Mouse (Mus musculus) C2C12 (cell line): ENCODE data around the gene Rbms3. TPM values are rescaled to one million over a fixed set of nuclear protein-coding genes. Genes with fewer than 3 reads are reported as not detected.

ENCODE experiments used
- H3K27me3 ChIP-seq: one replicate; pipeline ENCODE4 v1.6.1; 2011; ENCODE audit not compliant: control insufficient read depth, insufficient read depth, insufficient read length
- H3K36me3 ChIP-seq: one replicate; pipeline ENCODE4 v1.6.1; 2011; ENCODE audit not compliant: control insufficient read depth, insufficient read depth
- H3K4me3 ChIP-seq: one replicate; pipeline ENCODE4 v1.5.1; 2011; ENCODE audit warnings: mild to moderate bottlenecking, control low read depth; ENCODE audit not compliant: poor library complexity, insufficient read depth, severe bottlenecking
- H3K79me2 ChIP-seq: one replicate; pipeline ENCODE4 v1.6.1; 2011; ENCODE audit not compliant: control insufficient read depth, insufficient read depth
- H3K79me3 ChIP-seq: one replicate; pipeline ENCODE4 v1.6.1; 2011; ENCODE audit warnings: low read depth, control low read depth
- H3ac ChIP-seq: one replicate; pipeline ENCODE3; 2011; ENCODE audit warnings: low read depth; ENCODE audit not compliant: control insufficient read depth, insufficient read length
- CEBPB ChIP-seq: IDR thresholded peaks from one replicate; pipeline ENCODE4 v1.6.1; 2011; ENCODE audit warnings: low read depth, mild to moderate bottlenecking, control low read depth, moderate library complexity
- CTCF ChIP-seq: IDR thresholded peaks from one replicate; pipeline ENCODE4 v1.5.1; 2011; ENCODE audit not compliant: control insufficient read depth, insufficient read depth, insufficient read length
- FOSL1 ChIP-seq: IDR thresholded peaks from one replicate; pipeline ENCODE4 v1.8.0; 2011; ENCODE audit warnings: mild to moderate bottlenecking, low read length; ENCODE audit not compliant: poor library complexity, insufficient read depth, severe bottlenecking
- MAX ChIP-seq: IDR thresholded peaks from one replicate; pipeline ENCODE4 v1.6.1; 2011; ENCODE audit warnings: mild to moderate bottlenecking, control low read depth
- MYOD1 ChIP-seq: IDR thresholded peaks from one replicate; pipeline ENCODE4 v1.6.1; 2011; ENCODE audit warnings: low read depth; ENCODE audit not compliant: control insufficient read depth, insufficient read length
- MYOG ChIP-seq: IDR thresholded peaks from one replicate; pipeline ENCODE4 v1.6.1; 2011; ENCODE audit not compliant: control insufficient read depth, insufficient read length; ENCODE audit errors: extremely low read depth
- USF1 ChIP-seq: IDR thresholded peaks from one replicate; pipeline ENCODE4 v1.6.1; 2011; ENCODE audit warnings: low read depth, mild to moderate bottlenecking, control low read depth, moderate library complexity
- polyA plus RNA-seq: library from polyadenylated mRNA; unstranded; fragments of >200 nt; fragmentation: generic; extraction: Trizol; gene quantifications from one replicate; pipeline ENCODE4 v1.2.1, GENCODE M21; 2012; ENCODE audit warnings: missing spikeins

Rbms3 gene
- polyA plus RNA-seq, 1 experiment = 2.7 TPM

DNA sequence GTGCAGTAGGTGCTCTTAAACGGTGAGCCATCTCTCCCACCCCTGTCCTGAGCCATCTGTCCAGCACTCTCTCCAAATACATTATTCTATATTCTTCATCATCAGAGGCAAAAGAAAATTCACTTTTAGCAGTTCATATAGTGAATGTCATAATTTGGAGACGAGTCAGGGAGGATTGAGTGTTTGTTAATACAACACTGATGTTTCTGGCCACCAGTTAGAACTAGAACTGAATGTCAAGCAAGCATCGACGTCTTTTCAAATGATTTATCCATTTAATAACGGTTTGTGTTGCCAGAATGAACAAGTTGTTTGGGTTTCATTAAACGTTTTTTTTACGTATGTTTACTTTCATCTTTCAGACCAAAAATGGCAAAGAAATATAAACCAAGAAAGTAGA is 901.1 kb downstream of the Rbms3 start:
- H3K36me3 ChIP-seq = no peaks in the 10 kb centered on the region
- no peaks in the 10 kb centered on the region for H3K79me3 ChIP-seq
- TF ChIP-seq CTCF (no peak), MYOD1 (no peak), CEBPB (no peak), MYOG (no peak), MAX (no peak), FOSL1 (no peak), USF1 (no peak)
- H3K4me3 ChIP-seq = no peak overlapping the region
- H3K27me3 ChIP-seq = no peaks in the 10 kb centered on the region
- H3ac ChIP-seq = no peak overlapping the region
- no peaks in the 10 kb centered on the region for H3K79me2 ChIP-seq

DNA sequence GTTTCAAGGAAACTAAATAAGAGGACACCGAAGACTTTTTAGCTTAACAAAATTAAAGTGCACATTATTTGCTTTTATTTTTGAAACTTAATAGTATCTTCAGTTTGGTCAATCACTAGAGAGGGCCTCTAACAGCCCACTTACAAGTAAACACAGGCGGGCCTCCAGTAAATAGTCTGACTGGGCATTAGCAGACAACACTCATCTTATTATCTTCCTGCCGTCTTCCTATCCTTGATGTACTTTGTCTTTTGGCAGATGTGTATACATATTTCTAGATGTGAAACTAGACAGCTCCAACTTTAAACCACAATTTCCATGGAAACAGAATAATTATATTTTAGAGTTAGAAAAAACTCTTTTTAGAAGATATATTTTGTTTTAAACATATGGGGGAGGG is 901.6 kb downstream of the Rbms3 start:
- Histone ChIP-seq H3K4me3 (no peak overlapping the region), H3K79me2 (no peaks in the 10 kb centered on the region), H3K79me3 (no peaks in the 10 kb centered on the region), H3ac (no peak overlapping the region), H3K36me3 (no peaks in the 10 kb centered on the region), H3K27me3 (no peaks in the 10 kb centered on the region)
- TF ChIP-seq CEBPB (no peak), MYOD1 (no peak), MYOG (no peak), CTCF (no peak), USF1 (no peak), MAX (no peak), FOSL1 (no peak)

DNA sequence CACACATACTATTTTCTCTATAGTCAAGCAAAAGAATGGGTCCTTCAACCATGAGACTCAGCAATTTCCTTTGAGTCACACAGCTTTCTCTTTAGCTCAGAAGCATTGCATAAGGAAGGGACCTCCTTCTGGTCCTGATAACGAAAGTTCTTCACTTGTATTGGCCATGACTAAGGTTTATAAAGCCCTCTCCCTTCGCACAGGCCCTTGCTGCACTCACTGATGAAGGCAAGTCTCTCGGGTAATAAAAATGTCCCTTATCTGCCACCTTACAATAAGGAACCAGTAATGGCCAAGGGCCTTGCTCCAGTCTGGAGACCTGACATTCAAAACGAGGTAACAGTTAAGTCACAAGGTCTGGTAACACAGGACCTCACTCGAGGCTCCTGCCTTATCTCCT is 905.1 kb downstream of the Rbms3 start:
- Histone ChIP-seq H3ac (no peak overlapping the region), H3K27me3 (no peaks in the 10 kb centered on the region), H3K79me3 (no peaks in the 10 kb centered on the region), H3K79me2 (no peaks in the 10 kb centered on the region), H3K36me3 (no peaks in the 10 kb centered on the region), H3K4me3 (no peak overlapping the region)
- TF ChIP-seq MYOD1 (no peak), MYOG (no peak), FOSL1 (no peak), MAX (no peak), CEBPB (no peak), USF1 (no peak), CTCF (no peak)

DNA sequence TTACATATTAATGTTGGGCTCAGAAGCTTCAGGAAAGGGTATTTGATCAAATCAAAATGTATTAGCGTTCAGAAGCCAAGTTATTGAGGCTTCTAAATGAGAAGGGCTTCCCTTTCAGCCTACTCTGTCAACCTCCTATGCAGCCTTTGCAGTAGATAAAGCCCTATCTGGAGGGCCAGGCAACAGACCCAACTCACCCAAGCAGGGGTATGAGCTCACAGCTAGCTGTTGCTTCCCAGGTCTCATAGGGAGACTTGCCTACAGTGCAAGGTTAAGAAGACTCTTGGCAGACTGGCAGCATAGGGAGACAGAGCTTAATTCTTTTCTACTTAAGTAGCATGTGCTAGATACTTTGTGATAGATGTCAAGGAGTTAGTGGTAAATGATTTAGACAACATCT is 926.6 kb downstream of the Rbms3 start:
- Histone ChIP-seq H3K27me3 (no peaks in the 10 kb centered on the region), H3K36me3 (no peaks in the 10 kb centered on the region), H3K79me2 (no peaks in the 10 kb centered on the region), H3K79me3 (no peaks in the 10 kb centered on the region), H3K4me3 (no peak overlapping the region), H3ac (no peak overlapping the region)
- TF ChIP-seq MYOD1 (no peak), CEBPB (no peak), CTCF (no peak), MAX (no peak), USF1 (no peak), MYOG (no peak), FOSL1 (no peak)

DNA sequence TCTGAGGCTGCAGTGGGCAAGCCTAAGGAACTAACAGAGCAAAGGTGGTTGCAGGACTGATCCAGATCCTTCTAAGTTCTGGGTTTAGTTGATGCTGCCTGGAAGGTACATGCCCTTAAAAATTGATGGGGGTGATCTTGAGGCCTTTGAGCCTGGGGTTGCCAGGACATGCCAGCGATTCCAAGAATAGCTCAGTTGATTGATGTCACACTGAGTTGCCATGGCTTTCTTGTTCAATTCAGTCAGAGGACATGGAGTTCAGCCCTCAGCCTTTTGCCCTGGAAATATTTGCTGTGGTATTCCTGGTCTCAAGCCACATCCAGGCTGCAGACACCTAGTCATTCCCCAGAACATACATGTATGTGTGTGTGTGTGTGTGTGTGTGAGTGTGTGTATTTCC is 927.1 kb downstream of the Rbms3 start:
- TF ChIP-seq USF1 (no peak), FOSL1 (no peak), MAX (no peak), CTCF (no peak), CEBPB (no peak), MYOD1 (no peak), MYOG (no peak)
- Histone ChIP-seq H3K4me3 (no peak overlapping the region), H3K79me3 (no peaks in the 10 kb centered on the region), H3K36me3 (no peaks in the 10 kb centered on the region), H3ac (no peak overlapping the region), H3K79me2 (no peaks in the 10 kb centered on the region), H3K27me3 (no peaks in the 10 kb centered on the region)
